Mouse (Mus musculus) CH12.LX (cell line): ENCODE measurements around the gene Arhgef7. TPM values are rescaled to one million over a fixed set of nuclear protein-coding genes. Genes with fewer than 3 reads are reported as not detected.

ENCODE experiments used
- DNase-seq: peaks from one replicate; pipeline ENCODE4 v3.0.0-alpha.2; 2013; ENCODE audit errors: extremely low read depth
- H3K27ac ChIP-seq: 2 replicates; pipeline ENCODE4 v1.5.1; 2012; ENCODE audit warnings: low read depth, mild to moderate bottlenecking, control low read depth, moderate library complexity; ENCODE audit not compliant: insufficient read depth
- H3K27me3 ChIP-seq: replicated peaks from 2 replicates; pipeline ENCODE3; 2012; ENCODE audit warnings: inconsistent platforms
- H3K36me3 ChIP-seq, 2 experiments: replicated peaks in 1 of 2; 2 replicates each; pipeline versions ENCODE3 to v1.6.1; 2012; ENCODE audit warnings: inconsistent platforms in 1 of 2, low read length in 1 of 2, mild to moderate bottlenecking in 1 of 2, mixed read lengths in 1 of 2, moderate library complexity in 1 of 2; ENCODE audit not compliant: control insufficient read depth in 1 of 2, insufficient read depth in 1 of 2
- H3K4me1 ChIP-seq, 2 experiments: 2 replicates each; pipeline ENCODE4 v1.6.1; 2012; ENCODE audit warnings: inconsistent platforms in 1 of 2, moderate library complexity in 1 of 2; ENCODE audit not compliant: insufficient read depth in 2 of 2, control insufficient read depth in 1 of 2
- H3K4me2 ChIP-seq: 2 replicates; pipeline ENCODE4 v1.6.1; 2012; ENCODE audit warnings: low read depth, mild to moderate bottlenecking, control low read depth; ENCODE audit not compliant: poor library complexity, insufficient read depth, severe bottlenecking
- H3K4me3 ChIP-seq, 3 experiments: fragments of 150-350 bp in 1 of 3; sonication (generic) in 1 of 3; replicated peaks in 1 of 3; 2 replicates each; pipeline versions ENCODE3 to v1.5.1; 2011 to 2012; ENCODE audit warnings: low read depth in 2 of 3, low read length in 2 of 3, mild to moderate bottlenecking in 2 of 3, moderate library complexity in 2 of 3, control low read depth in 1 of 3, improper control_type of control experiment in 1 of 3, inconsistent platforms in 1 of 3, mixed read lengths in 1 of 3; ENCODE audit not compliant: poor library complexity in 1 of 3
- H3K79me2 ChIP-seq: replicated peaks from 2 replicates; pipeline ENCODE4 v1.6.1; 2012; ENCODE audit warnings: mild to moderate bottlenecking, moderate library complexity; ENCODE audit not compliant: control insufficient read depth, poor library complexity, insufficient read depth, severe bottlenecking; ENCODE audit errors: extremely low read depth
- H3K9ac ChIP-seq: 2 replicates; pipeline ENCODE4 v1.6.1; 2012; ENCODE audit warnings: low read depth, mild to moderate bottlenecking, control low read depth, moderate library complexity; ENCODE audit not compliant: insufficient read depth
- H3K9me3 ChIP-seq: replicated peaks from 2 replicates; pipeline ENCODE3; 2012; ENCODE audit warnings: low read length, inconsistent platforms, mixed read lengths
- BHLHE40 ChIP-seq: IDR thresholded peaks from 2 replicates; pipeline ENCODE4 v1.6.1; 2011; ENCODE audit warnings: mild to moderate bottlenecking, low read depth, low read length, improper control_type of control experiment
- CHD1 ChIP-seq: IDR thresholded peaks from 2 replicates; pipeline ENCODE4 v1.6.1; 2012; ENCODE audit warnings: low read depth, low read length, improper control_type of control experiment, inconsistent platforms
- ELF1 ChIP-seq: IDR thresholded peaks from 2 replicates; pipeline ENCODE4 v1.6.1; 2014; ENCODE audit warnings: low read depth, mild to moderate bottlenecking, inconsistent platforms, low read length, improper control_type of control experiment
- ETS1 ChIP-seq: conservative IDR thresholded peaks from 2 replicates; pipeline ENCODE4 v1.6.1; 2012; ENCODE audit warnings: low read depth, mild to moderate bottlenecking, inconsistent platforms, low read length, improper control_type of control experiment, moderate library complexity
- GABPA ChIP-seq: IDR thresholded peaks from 2 replicates; pipeline ENCODE4 v1.6.1; 2012; ENCODE audit warnings: low read depth, low read length, improper control_type of control experiment, inconsistent platforms; ENCODE audit not compliant: insufficient replicate concordance
- JUN ChIP-seq: IDR thresholded peaks from 2 replicates; pipeline ENCODE4 v1.6.1; 2011; ENCODE audit warnings: low read depth, mild to moderate bottlenecking, low read length, improper control_type of control experiment, moderate library complexity; ENCODE audit not compliant: insufficient read depth
- MEF2A ChIP-seq: IDR thresholded peaks from 2 replicates; pipeline ENCODE4 v1.6.1; 2014; ENCODE audit warnings: low read depth, mild to moderate bottlenecking, inconsistent platforms, low read length, improper control_type of control experiment, borderline replicate concordance
- MYC ChIP-seq: IDR thresholded peaks from 2 replicates; pipeline ENCODE4 v1.6.1; 2011; ENCODE audit warnings: low read depth, mild to moderate bottlenecking, improper control_type of control experiment, low read length
- NRF1 ChIP-seq: IDR thresholded peaks from 2 replicates; pipeline ENCODE4 v1.6.1; 2014; ENCODE audit warnings: low read depth, mild to moderate bottlenecking, inconsistent platforms, low read length, improper control_type of control experiment, moderate library complexity
- POLR2A ChIP-seq: IDR thresholded peaks from 2 replicates; pipeline ENCODE4 v1.6.1; 2011; ENCODE audit warnings: low read depth, mild to moderate bottlenecking, improper control_type of control experiment, low read length
- POLR2AphosphoS2 ChIP-seq: IDR thresholded peaks from 2 replicates; pipeline ENCODE4 v1.6.1; 2011; ENCODE audit warnings: low read depth, low read length, improper control_type of control experiment
- RAD21 ChIP-seq: IDR thresholded peaks from 2 replicates; pipeline ENCODE4 v1.6.1; 2011; ENCODE audit warnings: low read depth, mild to moderate bottlenecking, low read length, improper control_type of control experiment, moderate library complexity
- RCOR1 ChIP-seq: conservative IDR thresholded peaks from 2 replicates; pipeline ENCODE4 v1.6.1; 2012; ENCODE audit warnings: low read depth, mild to moderate bottlenecking, inconsistent platforms, low read length, improper control_type of control experiment
- TCF12 ChIP-seq: IDR thresholded peaks from 2 replicates; pipeline ENCODE4 v1.6.1; 2014; ENCODE audit warnings: low read depth, mild to moderate bottlenecking, inconsistent platforms, low read length, improper control_type of control experiment
- USF1 ChIP-seq: IDR thresholded peaks from 2 replicates; pipeline ENCODE4 v1.6.1; 2014; ENCODE audit warnings: low read depth, mild to moderate bottlenecking, inconsistent platforms, low read length, improper control_type of control experiment
- USF2 ChIP-seq: conservative IDR thresholded peaks from 2 replicates; pipeline ENCODE4 v1.6.1; 2011; ENCODE audit warnings: low read depth, low read length, improper control_type of control experiment
- ZC3H11A ChIP-seq: IDR thresholded peaks from 2 replicates; pipeline ENCODE4 v1.6.1; 2012; ENCODE audit warnings: low read depth, mild to moderate bottlenecking, inconsistent platforms, low read length, improper control_type of control experiment
- ZMIZ1 ChIP-seq: IDR thresholded peaks from 2 replicates; pipeline ENCODE4 v1.6.1; 2012; ENCODE audit warnings: low read depth, mild to moderate bottlenecking, inconsistent platforms, low read length, improper control_type of control experiment
- dilution Hi-C: fragments of 300-500 bp; cut with MboI; formaldehyde crosslinking; loops from 2 replicates; pipeline ENCODE4 v1.14.3; 2020; ENCODE audit warnings: low sequenced_read_pairs; ENCODE audit not compliant: extremely low pct_unique_long_range_greater_than_20kb, extremely low pct_ligation_motif_present
- in situ Hi-C: fragments of 300-500 bp; cut with MboI; formaldehyde crosslinking; loops from 3 replicates; pipeline ENCODE4 v1.14.3; 2019; ENCODE audit warnings: low sequenced_read_pairs, low pct_ligation_motif_present, low pct_unique_long_range_greater_than_20kb, mixed read lengths
- polyA plus RNA-seq: library from polyadenylated mRNA; unstranded; fragments of >175 nt; gene quantifications from 2 replicates; pipeline ENCODE4 v1.2.1, GENCODE M21; 2012; ENCODE audit warnings: low read depth; ENCODE audit not compliant: insufficient read length
- total RNA-seq, 2 experiments: library from RNA; depleted of rRNA; stranded (reverse); fragments of 300-350 nt in 1 of 2; fragments of >200 nt in 1 of 2; gene quantifications; 2 replicates each; pipeline ENCODE4 v1.2.3; 2012 to 2014

Gene Arhgef7
- total and polyA plus RNA-seq, 3 experiments = 8.5 to 28.7 (median 17.0) TPM

DNA sequence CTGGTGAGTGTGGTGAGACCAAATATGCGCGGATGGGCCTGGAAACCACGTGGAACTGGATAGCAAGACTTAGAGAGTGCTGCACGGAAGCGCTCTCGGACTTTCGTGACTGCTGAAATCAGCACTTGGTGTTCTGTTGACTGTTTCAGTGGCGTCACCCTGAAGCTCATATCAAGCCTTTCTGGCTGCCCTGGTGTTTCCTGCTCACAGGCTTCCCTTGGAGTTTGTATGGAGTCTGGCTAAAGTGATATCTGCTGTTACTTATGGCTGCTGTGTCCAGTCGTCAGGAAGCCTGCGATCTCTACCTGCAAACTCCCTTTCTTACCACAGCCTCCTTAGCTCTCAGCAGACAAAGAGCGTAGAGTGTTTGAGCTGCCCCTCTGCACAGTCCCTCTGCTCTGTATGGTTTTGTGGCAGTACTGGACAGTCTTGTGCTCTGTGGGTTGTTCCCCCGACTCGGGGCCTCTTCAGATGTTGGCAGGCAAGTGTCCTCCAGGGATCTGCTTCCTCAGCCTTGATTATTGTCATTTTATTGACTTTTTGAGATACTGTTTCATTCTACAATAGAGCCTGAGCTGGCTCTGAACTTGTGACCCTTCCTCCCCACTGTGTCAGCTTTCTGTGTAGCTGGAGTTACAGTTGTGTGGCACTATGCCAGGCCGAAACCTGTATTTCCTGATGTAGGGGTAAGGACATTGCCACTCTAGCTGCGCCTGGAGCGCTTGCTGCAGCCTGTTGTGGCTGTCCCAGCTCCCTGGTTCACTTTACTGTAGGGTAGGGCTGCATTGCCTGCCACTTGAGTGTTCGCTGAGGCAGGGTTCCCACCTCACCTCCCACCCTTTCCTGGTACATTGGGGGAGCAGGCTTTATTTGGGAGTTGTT, 46.9 kb downstream of the Arhgef7 start:
- no peak for TF ChIP-seq ETS1
- TF ChIP-seq GABPA = no peak
- TF ChIP-seq CHD1 = no peak
- no peak for TF ChIP-seq JUN
- TF ChIP-seq MYC = no peak
- TF ChIP-seq POLR2AphosphoS2 = no peak
- no peak for TF ChIP-seq RAD21
- TF ChIP-seq USF2 = no peak
- TF ChIP-seq MEF2A = no peak
- no peak for TF ChIP-seq RCOR1
- no peak for TF ChIP-seq BHLHE40
- TF ChIP-seq TCF12 = no peak
- no peak for TF ChIP-seq USF1
- no peak for TF ChIP-seq NRF1
- no peak for TF ChIP-seq ZMIZ1
- no peak for TF ChIP-seq ELF1
- no peak overlapping the region for H3K4me3 ChIP-seq
- peaks cover 5 to 6% of the 10 kb centered on the region in 2 experiments; a peak in 2 of 4 replicates for H3K4me1 ChIP-seq
- H3K9ac ChIP-seq = no peak overlapping the region
- H3K4me2 ChIP-seq = no peak overlapping the region
- no peak overlapping the region for H3K27ac ChIP-seq
- peaks cover 3% of the 10 kb centered on the region for H3K79me2 ChIP-seq
- no peak for DNase-seq
- no peaks in the 10 kb centered on the region for H3K9me3 ChIP-seq
- no peaks in the 10 kb centered on the region for H3K27me3 ChIP-seq
- H3K36me3 ChIP-seq = peaks cover 0 to 77% of the 10 kb centered on the region in 2 experiments
- dilution Hi-C loops = no loop called here
- in situ Hi-C loops = no loop called here

DNA sequence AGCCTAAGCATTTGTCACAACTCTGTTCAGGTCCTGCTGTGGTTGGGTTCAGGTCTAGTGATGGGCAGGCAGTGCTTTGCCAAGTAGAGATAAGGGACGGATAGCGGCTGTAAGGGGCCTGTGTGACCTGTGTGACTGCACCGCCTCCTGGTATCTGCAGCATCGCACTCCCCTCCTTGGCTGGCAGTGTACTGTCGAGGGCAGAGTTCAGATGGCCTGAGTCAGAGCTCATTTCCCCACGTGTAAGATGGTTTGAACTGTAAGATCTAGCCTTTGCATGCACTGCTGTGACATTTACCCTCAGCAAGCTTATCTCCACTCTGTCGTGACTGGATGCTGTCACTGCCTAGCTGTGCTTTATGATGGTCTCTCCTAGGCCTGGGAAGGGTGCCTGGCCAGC, 48.4 kb downstream of the Arhgef7 start:
- peaks cover 0 to 77% of the 10 kb centered on the region in 2 experiments for H3K36me3 ChIP-seq
- no peak for TF ChIP-seq POLR2A
- TF ChIP-seq ZC3H11A = no peak
- peaks cover 3% of the 10 kb centered on the region for H3K79me2 ChIP-seq
- in situ Hi-C loops = no loop called here
- no peak for DNase-seq
- H3K9me3 ChIP-seq = no peaks in the 10 kb centered on the region
- peaks cover 5 to 6% of the 10 kb centered on the region in 2 experiments; a peak in 2 of 4 replicates for H3K4me1 ChIP-seq
- no peak overlapping the region for H3K4me2 ChIP-seq
- H3K4me3 ChIP-seq = no peak overlapping the region
- no peak overlapping the region for H3K27ac ChIP-seq
- dilution Hi-C loops = no loop called here
- no peaks in the 10 kb centered on the region for H3K27me3 ChIP-seq
- H3K9ac ChIP-seq = no peak overlapping the region
